Mouse (Mus musculus) embryonic facial prominence, embryonic 15.5 days (tissue): Measurements from ENCODE around the gene Rabgap1l. TPM values are rescaled to one million over a fixed set of nuclear protein-coding genes. Genes with fewer than 3 reads are reported as not detected.

Experiments used
- ATAC-seq: fragments of 200-750 bp; cut with Nextera tagmentation; 2 replicates; pipeline ENCODE4 v1.8.0; 2017; ENCODE audit warnings: low read depth, moderate TSS enrichment; ENCODE audit not compliant: insufficient number of reproducible peaks, low FRiP score, low TSS enrichment
- H3K27ac ChIP-seq: fragments of 300-500 bp; sonication (generic); replicated peaks from 2 replicates; pipeline ENCODE4 v1.5.1; 2015; ENCODE audit warnings: mild to moderate bottlenecking, inconsistent platforms
- H3K27me3 ChIP-seq: fragments of 300-500 bp; sonication (generic); 2 replicates; pipeline ENCODE4 v1.6.1; 2015; ENCODE audit warnings: inconsistent platforms
- H3K36me3 ChIP-seq: fragments of 300-500 bp; sonication (generic); 2 replicates; pipeline ENCODE4 v1.6.1; 2015; ENCODE audit warnings: mild to moderate bottlenecking, inconsistent platforms
- H3K4me1 ChIP-seq: fragments of 300-500 bp; sonication (generic); 2 replicates; pipeline ENCODE4 v1.6.1; 2015; ENCODE audit warnings: inconsistent platforms
- H3K4me2 ChIP-seq: fragments of 300-500 bp; sonication (generic); replicated peaks from 2 replicates; pipeline ENCODE4 v1.6.1; 2015; ENCODE audit warnings: mild to moderate bottlenecking, inconsistent platforms
- H3K4me3 ChIP-seq: fragments of 300-500 bp; sonication (generic); replicated peaks from 2 replicates; pipeline ENCODE4 v1.5.1; 2015; ENCODE audit warnings: mild to moderate bottlenecking, inconsistent platforms
- H3K9ac ChIP-seq: fragments of 300-500 bp; sonication (generic); 2 replicates; pipeline ENCODE4 v1.6.1; 2015; ENCODE audit warnings: inconsistent platforms
- H3K9me3 ChIP-seq: fragments of 300-500 bp; sonication (generic); replicated peaks from 2 replicates; pipeline ENCODE4 v1.6.1; 2016; ENCODE audit warnings: inconsistent platforms
- WGBS: fragments of 180-500 bp; shearing (Covaris S2); methylation state at CpG from one replicate; pipeline ENCODE4 v1.1.7; 2015; 5-methylcytosine and 5-hydroxymethylcytosine counted together
- polyA plus RNA-seq: library from polyadenylated mRNA; unstranded; fragments of >200 nt; fragmentation: Nextera tagmentation; extraction: Ambion mirVana; gene quantifications from 2 replicates; pipeline ENCODE4 v1.2.1, GENCODE M21; 2015

Rabgap1l gene
- polyA plus RNA-seq, 1 experiment from 2014 or later = 20.7 TPM

GRCm38 (mm10) chr1:160579309-160580233 lies 213.4 kb downstream of the Rabgap1l start:
- Histone ChIP-seq H3K4me3 (no peak overlapping the region), H3K27me3 (no peaks in the 10 kb centered on the region), H3K4me1 (no peaks in the 10 kb centered on the region), H3K9ac (no peak overlapping the region), H3K9me3 (no peaks in the 10 kb centered on the region), H3K27ac (no peak overlapping the region), H3K36me3 (no peaks in the 10 kb centered on the region), H3K4me2 (no peak overlapping the region)
- 72% methylated on average over 12 of the region's 12 CpGs for WGBS
- ATAC-seq = no peak

- Histone ChIP-seq H3K9ac (no peak overlapping the region), H3K27me3 (no peaks in the 10 kb centered on the region), H3K4me2 (no peak overlapping the region), H3K4me3 (no peak overlapping the region), H3K9me3 (no peaks in the 10 kb centered on the region), H3K4me1 (no peaks in the 10 kb centered on the region), H3K27ac (no peak overlapping the region), H3K36me3 (no peaks in the 10 kb centered on the region)
- WGBS = 80% methylated on average over 4 of the region's 4 CpGs
- no peak for ATAC-seq
Measured at GRCm38 (mm10) chr1:160576124-160576523, 216.9 kb downstream of the Rabgap1l start.

DNA sequence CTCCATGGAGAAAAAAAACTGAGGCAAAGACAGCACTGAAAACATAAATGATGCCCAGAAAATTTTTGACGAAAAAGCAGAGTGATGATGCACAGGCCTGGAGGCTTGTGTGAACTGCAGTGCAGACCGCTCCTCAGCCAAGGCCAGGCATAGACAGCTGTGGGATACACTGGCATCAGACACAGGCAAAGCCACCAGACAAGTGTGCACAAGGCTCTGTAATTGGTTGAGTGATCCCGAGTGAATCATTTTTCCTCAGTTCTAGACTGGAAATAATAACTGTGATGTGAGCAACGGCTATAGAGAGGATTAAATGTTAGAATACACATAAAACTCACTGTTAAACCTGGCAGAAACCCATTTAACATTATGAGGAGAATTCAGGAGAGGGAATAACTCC lies 219.0 kb downstream of the Rabgap1l start:
- Histone ChIP-seq H3K36me3 (no peaks in the 10 kb centered on the region), H3K27me3 (no peaks in the 10 kb centered on the region), H3K27ac (no peak overlapping the region), H3K4me1 (no peaks in the 10 kb centered on the region), H3K4me3 (no peak overlapping the region), H3K9ac (no peak overlapping the region), H3K4me2 (no peak overlapping the region), H3K9me3 (no peaks in the 10 kb centered on the region)
- 35% methylated on average over 4 of the region's 4 CpGs for WGBS
- no peak for ATAC-seq

DNA sequence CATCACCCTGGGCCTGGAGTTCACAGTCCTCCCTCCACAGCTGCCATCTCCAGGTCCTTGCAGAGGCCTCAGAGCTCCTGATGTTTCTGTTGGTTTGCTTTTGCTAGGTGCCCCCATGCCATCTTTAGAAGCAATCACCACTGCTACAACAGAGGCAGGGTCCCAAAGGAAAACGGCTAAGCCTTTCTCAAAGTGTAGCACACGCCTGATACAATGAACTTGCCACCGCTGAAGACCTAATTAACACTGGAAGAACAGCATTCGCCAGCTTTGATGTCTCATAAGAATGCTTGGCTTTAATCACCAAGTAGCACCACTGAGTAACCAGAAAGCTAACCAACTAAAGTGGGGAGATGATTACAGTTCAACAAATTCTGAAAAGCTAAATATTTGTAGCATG lies 226.6 kb downstream of the Rabgap1l start:
- H3K27me3 ChIP-seq = no peaks in the 10 kb centered on the region
- H3K9me3 ChIP-seq = no peaks in the 10 kb centered on the region
- no peak for ATAC-seq
- WGBS = 54% methylated on average over 4 of the region's 4 CpGs
- no peaks in the 10 kb centered on the region for H3K4me1 ChIP-seq
- no peak overlapping the region for H3K9ac ChIP-seq
- H3K4me2 ChIP-seq = no peak overlapping the region
- no peak overlapping the region for H3K27ac ChIP-seq
- H3K36me3 ChIP-seq = no peaks in the 10 kb centered on the region
- H3K4me3 ChIP-seq = no peak overlapping the region

DNA sequence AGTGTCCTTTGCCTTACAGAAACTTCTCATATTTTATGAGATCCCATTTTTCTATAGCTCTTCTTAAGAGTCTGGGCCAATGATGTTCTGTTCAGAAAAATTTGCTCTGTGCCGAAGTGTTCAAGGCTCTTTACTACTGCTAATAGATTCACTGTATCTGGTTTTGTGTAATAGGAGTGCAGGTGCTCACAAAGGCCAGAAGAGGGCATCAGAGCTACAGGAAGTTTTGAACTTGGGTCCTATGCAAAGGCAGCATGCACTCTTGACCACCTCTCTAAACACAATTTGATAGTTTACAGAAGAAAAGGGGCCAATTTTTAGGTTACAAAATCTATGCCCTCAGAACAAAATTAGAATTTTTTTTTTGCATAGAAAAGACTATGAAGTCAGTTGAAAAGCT lies 231.6 kb downstream of the Rabgap1l start:
- Histone ChIP-seq H3K27ac (no peak overlapping the region), H3K9ac (no peak overlapping the region), H3K4me2 (no peak overlapping the region), H3K36me3 (no peaks in the 10 kb centered on the region), H3K4me1 (no peaks in the 10 kb centered on the region), H3K4me3 (no peak overlapping the region), H3K9me3 (no peaks in the 10 kb centered on the region), H3K27me3 (no peaks in the 10 kb centered on the region)
- ATAC-seq = no peak
- 60% methylated on average over 1 of the region's 1 CpGs for WGBS

DNA sequence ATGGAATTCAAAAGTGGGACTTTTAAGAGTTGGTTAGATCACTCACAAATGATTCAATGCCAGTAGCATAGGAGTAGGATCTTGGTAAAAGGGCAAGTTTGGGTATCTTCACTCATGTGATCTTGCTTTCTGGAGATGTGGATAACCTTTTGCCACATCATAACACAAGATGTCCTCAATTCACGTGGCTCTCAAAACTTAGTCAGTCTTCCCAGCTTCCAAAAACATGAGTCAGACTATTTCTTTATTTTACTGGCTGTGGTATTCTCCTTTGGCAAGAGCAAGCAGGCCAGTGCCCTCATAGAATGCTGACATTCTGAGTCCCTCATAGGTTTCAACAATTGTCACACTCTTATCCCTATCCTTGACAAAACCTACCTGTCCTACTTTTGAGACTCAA lies 242.4 kb downstream of the Rabgap1l start:
- Histone ChIP-seq H3K9ac (no peak overlapping the region), H3K4me2 (no peak overlapping the region), H3K4me1 (no peaks in the 10 kb centered on the region), H3K4me3 (no peak overlapping the region), H3K27ac (no peak overlapping the region), H3K36me3 (no peaks in the 10 kb centered on the region), H3K9me3 (no peaks in the 10 kb centered on the region), H3K27me3 (no peaks in the 10 kb centered on the region)
- WGBS = 84% methylated on average over 1 of the region's 1 CpGs
- ATAC-seq = no peak

GRCm38 (mm10) chr1:160547934-160548876 lies 244.8 kb downstream of the Rabgap1l start:
- no peak overlapping the region; the same call in 1 of the 2 replicates for H3K27ac ChIP-seq
- no peak overlapping the region for H3K4me2 ChIP-seq
- no peak overlapping the region for H3K9ac ChIP-seq
- no peaks in the 10 kb centered on the region for H3K36me3 ChIP-seq
- no peaks in the 10 kb centered on the region for H3K9me3 ChIP-seq
- no peak overlapping the region for H3K4me3 ChIP-seq
- ATAC-seq = no peak
- no peaks in the 10 kb centered on the region for H3K4me1 ChIP-seq
- WGBS = 40% methylated on average over 4 of the region's 4 CpGs
- no peaks in the 10 kb centered on the region for H3K27me3 ChIP-seq

DNA sequence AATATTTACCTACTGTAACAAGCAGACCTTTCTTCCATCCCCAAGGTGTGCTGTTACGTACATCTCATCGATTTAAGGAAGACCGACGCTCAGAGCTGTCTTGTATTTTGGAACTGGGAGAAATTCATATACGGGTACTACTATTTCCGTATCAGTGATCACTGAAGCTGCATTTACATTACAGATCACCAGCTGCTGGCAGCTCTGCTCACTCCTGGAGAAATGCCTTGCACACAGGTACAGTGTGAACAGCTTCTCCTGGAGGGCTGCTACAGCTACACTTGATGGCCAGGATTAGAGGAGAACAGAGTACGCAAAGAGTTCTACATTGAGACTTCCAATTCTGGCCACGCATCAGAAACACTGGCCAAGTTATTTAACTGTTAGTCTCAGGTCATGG lies 257.4 kb downstream of the Rabgap1l start:
- Histone ChIP-seq H3K27me3 (no peaks in the 10 kb centered on the region), H3K4me1 (no peaks in the 10 kb centered on the region), H3K4me2 (no peak overlapping the region), H3K36me3 (no peaks in the 10 kb centered on the region), H3K9ac (no peak overlapping the region), H3K9me3 (no peaks in the 10 kb centered on the region), H3K4me3 (no peak overlapping the region), H3K27ac (no peak overlapping the region)
- no peak for ATAC-seq
- WGBS = 92% methylated on average over 8 of the region's 8 CpGs

GRCm38 (mm10) chr1:160534571-160535335 lies 258.3 kb downstream of the Rabgap1l start:
- no peak overlapping the region for H3K4me3 ChIP-seq
- 77% methylated on average over 2 of the region's 2 CpGs for WGBS
- no peaks in the 10 kb centered on the region for H3K36me3 ChIP-seq
- no peak overlapping the region for H3K9ac ChIP-seq
- ATAC-seq = no peak; the same call in 1 of the 2 replicates
- no peaks in the 10 kb centered on the region for H3K27me3 ChIP-seq
- no peaks in the 10 kb centered on the region for H3K9me3 ChIP-seq
- no peaks in the 10 kb centered on the region for H3K4me1 ChIP-seq
- H3K27ac ChIP-seq = no peak overlapping the region
- H3K4me2 ChIP-seq = no peak overlapping the region

DNA sequence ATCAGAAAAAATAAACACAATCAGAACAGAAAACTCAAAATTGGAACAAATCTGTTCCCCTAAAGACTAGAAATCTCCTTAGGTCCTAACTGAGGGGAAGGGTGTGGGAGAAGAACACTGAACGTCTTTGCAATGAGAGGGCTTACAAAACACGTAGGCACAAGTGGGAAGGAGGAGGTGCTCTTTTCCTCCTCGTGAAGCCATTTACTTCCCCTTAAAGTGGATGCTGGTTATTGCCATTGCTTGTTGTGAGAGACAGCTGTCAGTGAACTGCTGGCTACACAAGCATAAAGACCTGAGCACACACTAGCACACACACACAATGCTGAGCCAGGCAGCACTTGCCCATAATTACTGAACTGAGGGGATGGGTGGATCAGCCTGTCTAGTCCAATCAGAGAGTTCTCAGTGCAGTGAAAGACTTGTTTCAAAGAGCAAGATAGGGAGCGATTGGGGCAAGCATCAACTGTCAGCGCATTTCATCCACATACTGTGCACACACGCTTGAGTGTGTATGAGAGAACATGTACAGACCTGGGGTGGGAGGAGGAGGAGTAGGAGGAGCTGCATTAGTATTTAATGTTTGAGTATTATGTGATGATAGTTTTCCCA lies 259.7 kb downstream of the Rabgap1l start:
- no peaks in the 10 kb centered on the region for H3K27me3 ChIP-seq
- H3K27ac ChIP-seq = no peak overlapping the region
- H3K36me3 ChIP-seq = no peaks in the 10 kb centered on the region
- no peak overlapping the region for H3K4me3 ChIP-seq
- no peak for ATAC-seq
- no peak overlapping the region for H3K9ac ChIP-seq
- WGBS = 53% methylated on average over 6 of the region's 6 CpGs
- H3K9me3 ChIP-seq = no peaks in the 10 kb centered on the region
- no peak overlapping the region for H3K4me2 ChIP-seq
- no peaks in the 10 kb centered on the region for H3K4me1 ChIP-seq
